Mouse (Mus musculus) forebrain, embryonic 11.5 days (tissue): ENCODE data around the gene Malrd1. TPM values are rescaled to one million over a fixed set of nuclear protein-coding genes. Genes with fewer than 3 reads are reported as not detected.

Experiments
- ATAC-seq: fragments of 200-750 bp; cut with Nextera tagmentation; replicated peaks from 2 replicates; pipeline ENCODE4 v1.8.0; 2017; ENCODE audit warnings: moderate TSS enrichment; ENCODE audit not compliant: low FRiP score
- DNase-seq: peaks from one replicate; pipeline ENCODE4 v3.0.0-alpha.2; 2017; ENCODE audit warnings: low spot score
- H3K27ac ChIP-seq: fragments of 300-500 bp; sonication (generic); 2 replicates; pipeline ENCODE4 v1.5.1; 2014; ENCODE audit warnings: low read depth, low read length
- H3K27me3 ChIP-seq: fragments of 300-500 bp; sonication (generic); 2 replicates; pipeline ENCODE4 v1.6.1; 2014; ENCODE audit warnings: mild to moderate bottlenecking, low read length, mixed read lengths; ENCODE audit not compliant: control insufficient read depth, insufficient read depth
- H3K36me3 ChIP-seq: fragments of 300-500 bp; sonication (generic); 2 replicates; pipeline ENCODE4 v1.6.1; 2014; ENCODE audit warnings: mild to moderate bottlenecking, low read length, moderate library complexity, mixed read lengths; ENCODE audit not compliant: control insufficient read depth, insufficient read depth
- H3K4me1 ChIP-seq: fragments of 300-500 bp; sonication (generic); replicated peaks from 2 replicates; pipeline ENCODE4 v1.6.1; 2014; ENCODE audit warnings: low read length, mixed read lengths; ENCODE audit not compliant: control insufficient read depth, insufficient read depth
- H3K4me2 ChIP-seq: fragments of 300-500 bp; sonication (generic); 2 replicates; pipeline ENCODE4 v1.6.1; 2014; ENCODE audit warnings: low read depth, mild to moderate bottlenecking, low read length, moderate library complexity, mixed read lengths; ENCODE audit not compliant: severe bottlenecking
- H3K4me3 ChIP-seq: fragments of 300-500 bp; sonication (generic); 2 replicates; pipeline ENCODE4 v1.5.1; 2014; ENCODE audit warnings: low read depth, low read length
- H3K9ac ChIP-seq: fragments of 300-500 bp; sonication (generic); 2 replicates; pipeline ENCODE4 v1.6.1; 2014; ENCODE audit warnings: low read length
- H3K9me3 ChIP-seq: fragments of 300-500 bp; sonication (generic); 2 replicates; pipeline ENCODE4 v1.6.1; 2016; ENCODE audit warnings: low read length, mixed read lengths; ENCODE audit not compliant: control insufficient read depth
- WGBS: fragments of 180-500 bp; shearing (Covaris S2); extraction: QIAGEN DNeasy Blood & Tissue Kit; methylation state at CpG from one replicate; pipeline ENCODE4 v1.1.7; 2014; 5-methylcytosine and 5-hydroxymethylcytosine counted together
- polyA plus RNA-seq: library from polyadenylated mRNA; unstranded; fragments of >200 nt; fragmentation: Nextera tagmentation; extraction: Ambion mirVana; gene quantifications from 2 replicates; pipeline ENCODE4 v1.2.1, GENCODE M21; 2014

Malrd1 gene
- polyA plus RNA-seq, 1 experiment from 2014 or later: 0.07 TPM

DNA sequence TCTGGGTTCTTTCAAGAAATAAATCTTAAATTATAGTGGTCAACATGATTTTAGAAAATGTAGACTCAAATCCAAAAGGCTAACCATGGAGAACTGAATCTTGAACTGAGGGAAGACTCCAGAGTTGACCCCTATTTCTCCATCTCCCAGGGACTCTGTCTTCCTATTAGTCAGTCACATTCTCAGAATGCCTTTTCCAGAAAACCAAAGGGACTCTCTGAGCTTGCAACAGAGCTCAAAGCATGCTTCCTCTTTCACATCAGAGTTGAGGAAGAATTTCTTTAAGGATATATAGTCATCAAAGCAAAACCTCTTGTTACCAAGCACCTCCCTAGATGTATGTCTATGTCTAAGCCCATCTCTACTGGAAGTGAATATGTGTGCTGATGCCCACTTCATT lies 686.5 kb downstream of the Malrd1 start:
- ATAC-seq (no peak), DNase-seq (no peak)
- Histone ChIP-seq H3K9ac (no peak overlapping the region), H3K27me3 (no peaks in the 10 kb centered on the region), H3K27ac (no peak overlapping the region), H3K4me2 (no peak overlapping the region), H3K4me3 (no peak overlapping the region), H3K36me3 (no peaks in the 10 kb centered on the region), H3K4me1 (no peaks in the 10 kb centered on the region), H3K9me3 (no peaks in the 10 kb centered on the region)

- no peaks in the 10 kb centered on the region for H3K4me1 ChIP-seq
- no peak overlapping the region for H3K4me3 ChIP-seq
- H3K27me3 ChIP-seq: no peaks in the 10 kb centered on the region
- no peak for DNase-seq
- no peak overlapping the region for H3K4me2 ChIP-seq
- no peaks in the 10 kb centered on the region for H3K36me3 ChIP-seq
- H3K9me3 ChIP-seq: no peaks in the 10 kb centered on the region
- no peak overlapping the region for H3K9ac ChIP-seq
- H3K27ac ChIP-seq: no peak overlapping the region
- no peak for ATAC-seq
- 90% methylated on average over 3 of the region's 3 CpGs for WGBS
These were observed 687.8 kb downstream of the Malrd1 start for GRCm38 (mm10) chr2:16214111-16214510.

- H3K9me3 ChIP-seq: no peaks in the 10 kb centered on the region
- ATAC-seq (no peak), DNase-seq (no peak)
- H3K36me3 ChIP-seq: no peaks in the 10 kb centered on the region
- no peak overlapping the region for H3K27ac ChIP-seq
- no peak overlapping the region for H3K4me3 ChIP-seq
- no peaks in the 10 kb centered on the region for H3K4me1 ChIP-seq
- WGBS: 91% methylated on average over 1 of the region's 1 CpGs
- no peak overlapping the region for H3K4me2 ChIP-seq
- no peaks in the 10 kb centered on the region for H3K27me3 ChIP-seq
- no peak overlapping the region for H3K9ac ChIP-seq
These were observed 702.0 kb downstream of the Malrd1 start for GRCm38 (mm10) chr2:16228187-16228832.

DNA sequence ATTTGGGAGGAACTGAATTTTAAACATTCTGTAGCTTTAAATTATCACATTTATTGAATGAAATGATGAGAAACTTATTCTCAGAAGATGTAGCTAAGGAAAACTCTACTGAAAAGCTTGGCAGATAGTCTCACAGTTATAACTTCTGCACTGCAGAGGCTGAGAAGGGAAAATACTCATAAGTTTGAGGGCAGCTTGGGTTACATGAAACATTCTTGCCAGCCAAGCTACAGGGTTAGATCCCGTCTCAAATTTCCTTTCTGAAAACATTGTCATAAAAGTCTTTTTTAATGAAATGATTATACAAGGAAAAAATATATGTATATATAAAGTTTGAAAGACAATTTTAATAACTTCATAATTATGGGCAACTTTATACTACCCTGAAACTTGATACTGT lies 714.6 kb downstream of the Malrd1 start:
- Histone ChIP-seq H3K27ac (no peak overlapping the region), H3K4me1 (no peaks in the 10 kb centered on the region), H3K36me3 (no peaks in the 10 kb centered on the region), H3K4me3 (no peak overlapping the region), H3K9ac (no peak overlapping the region), H3K9me3 (no peaks in the 10 kb centered on the region), H3K27me3 (no peaks in the 10 kb centered on the region), H3K4me2 (no peak overlapping the region)
- no peak for ATAC-seq
- 84% methylated on average over 1 of the region's 1 CpGs for WGBS
- DNase-seq: no peak

- H3K27ac ChIP-seq: no peak overlapping the region
- H3K4me3 ChIP-seq: no peak overlapping the region
- no peak overlapping the region for H3K4me2 ChIP-seq
- no peaks in the 10 kb centered on the region for H3K27me3 ChIP-seq
- H3K4me1 ChIP-seq: no peaks in the 10 kb centered on the region
- ATAC-seq (no peak), DNase-seq (no peak)
- no peak overlapping the region for H3K9ac ChIP-seq
- no peaks in the 10 kb centered on the region for H3K36me3 ChIP-seq
- no peaks in the 10 kb centered on the region for H3K9me3 ChIP-seq
- 82% methylated on average over 2 of the region's 2 CpGs for WGBS
These were observed 716.8 kb downstream of the Malrd1 start for GRCm38 (mm10) chr2:16243097-16243496.

DNA sequence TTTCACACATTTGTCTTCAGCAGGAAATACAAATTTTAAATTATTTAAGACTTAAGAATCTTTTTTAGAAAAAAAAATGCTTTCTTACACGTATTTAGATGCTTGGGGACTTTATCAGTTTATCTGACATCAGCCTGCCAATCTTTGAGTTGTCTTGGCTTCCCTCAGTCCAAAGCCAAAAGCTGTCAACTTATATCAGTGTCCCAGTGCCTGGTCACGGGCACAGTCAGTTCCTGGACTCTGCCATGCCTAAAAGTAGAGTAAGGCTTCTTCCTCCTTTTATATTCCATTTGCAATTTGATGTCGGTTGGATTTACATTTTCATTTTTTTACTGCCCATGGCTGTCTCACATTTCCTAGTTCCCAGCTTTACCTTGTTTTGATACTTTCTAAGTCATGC lies 722.6 kb downstream of the Malrd1 start:
- Histone ChIP-seq H3K4me2 (no peak overlapping the region), H3K36me3 (no peaks in the 10 kb centered on the region), H3K9ac (no peak overlapping the region), H3K4me3 (no peak overlapping the region), H3K27me3 (no peaks in the 10 kb centered on the region), H3K9me3 (no peaks in the 10 kb centered on the region), H3K4me1 (no peaks in the 10 kb centered on the region), H3K27ac (no peak overlapping the region)
- ATAC-seq (no peak), DNase-seq (no peak)
- 76% methylated on average over 3 of the region's 3 CpGs for WGBS

- Histone ChIP-seq H3K9me3 (no peaks in the 10 kb centered on the region), H3K27ac (no peak overlapping the region), H3K4me2 (no peak overlapping the region), H3K4me3 (no peak overlapping the region), H3K36me3 (no peaks in the 10 kb centered on the region), H3K4me1 (no peaks in the 10 kb centered on the region), H3K9ac (no peak overlapping the region), H3K27me3 (no peaks in the 10 kb centered on the region)
- 73% methylated on average over 1 of the region's 1 CpGs for WGBS
- ATAC-seq (no peak), DNase-seq (no peak)
These were observed 726.0 kb downstream of the Malrd1 start for GRCm38 (mm10) chr2:16252274-16252673.
